Mouse (Mus musculus): ENCODE results near the gene Ciao2b. TPM values are rescaled to one million over a fixed set of nuclear protein-coding genes. Genes with fewer than 3 reads are reported as not detected.

Gene Ciao2b
- total RNA-seq, 2 experiments from 2014 or later: 24.8 to 40.5 TPM

- no peak for ATAC-seq (replicated peaks; ENCODE audit: poor library complexity, severe bottlenecking)
Measured at GRCm38 (mm10) chr8:104624161-104624560, 17.6 kb downstream of the Ciao2b start, which contains the start of gene Cdh16. TSS of gene Cdh16 (minus strand) at chr8:104624396.

DNA sequence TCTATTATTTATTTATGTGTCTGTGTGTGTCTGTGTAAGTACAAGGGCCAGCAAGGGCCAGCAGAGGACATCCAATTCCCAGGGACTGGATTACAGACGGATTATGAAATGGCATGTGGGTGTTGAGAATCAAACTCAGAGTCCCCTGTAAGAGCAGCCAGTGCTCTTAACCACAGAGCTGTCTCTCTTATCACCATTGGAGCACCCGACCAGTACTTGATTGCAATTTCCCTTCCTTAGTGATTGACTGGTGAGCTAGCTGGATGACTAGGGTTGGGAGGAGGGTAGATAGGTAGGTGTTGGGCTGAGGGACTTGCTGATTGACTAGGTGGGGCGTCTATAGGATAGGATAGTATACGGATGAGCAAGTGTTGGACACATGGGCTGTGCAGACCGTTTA is 21.0 kb downstream of the Ciao2b start:
- ATAC-seq (replicated peaks; ENCODE audit: poor library complexity, severe bottlenecking): no peak

GRCm38 (mm10) chr8:104613119-104613518 is 28.6 kb downstream of the Ciao2b start:
- ATAC-seq (replicated peaks; ENCODE audit: poor library complexity, severe bottlenecking): no peak

DNA sequence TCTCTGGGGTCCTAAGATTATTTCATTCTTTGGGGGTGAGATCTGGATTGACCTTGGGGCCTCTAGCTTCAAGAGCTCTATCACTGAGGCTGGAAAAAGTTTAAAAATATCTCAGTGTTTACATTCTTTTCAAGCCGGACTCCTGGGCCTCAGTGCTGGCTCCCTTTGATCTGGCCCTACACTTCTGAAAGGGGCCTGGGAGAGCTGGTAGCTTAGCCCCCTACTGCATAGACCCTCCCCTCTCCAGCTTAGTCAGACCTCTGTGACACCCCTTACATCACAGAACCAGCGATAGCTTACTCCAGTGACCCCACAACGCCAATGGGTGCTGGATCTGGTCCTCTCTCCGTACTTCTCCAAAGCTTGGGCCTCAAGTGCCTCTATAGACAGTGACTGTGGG is 30.2 kb downstream of the Ciao2b start:
- ATAC-seq (replicated peaks; ENCODE audit: poor library complexity, severe bottlenecking): no peak

GRCm38 (mm10) chr8:104610185-104610766 is 31.5 kb downstream of the Ciao2b start:
- ATAC-seq (replicated peaks; ENCODE audit: poor library complexity, severe bottlenecking): no peak

DNA sequence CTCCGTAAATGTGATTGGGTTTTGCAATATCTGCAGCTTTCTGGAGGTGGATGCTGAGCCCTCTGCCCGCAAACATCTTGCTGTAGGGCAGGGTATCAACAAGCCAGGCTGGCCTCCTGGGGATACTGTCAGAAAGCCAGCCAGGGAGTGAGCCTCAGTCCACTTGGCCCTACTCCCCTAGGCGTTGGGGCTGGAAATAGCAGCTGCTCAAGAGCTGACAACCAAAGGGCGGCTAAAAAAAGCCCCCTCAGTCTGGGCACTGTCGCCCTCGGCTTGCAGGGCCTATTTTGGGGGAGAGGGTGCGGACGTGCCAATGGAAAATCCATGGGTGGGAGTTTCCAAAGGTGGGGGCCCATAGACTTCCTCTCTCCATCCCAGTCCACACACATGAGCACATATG is 32.5 kb downstream of the Ciao2b start:
- ATAC-seq (replicated peaks; ENCODE audit: poor library complexity, severe bottlenecking): no peak

GRCm38 (mm10) chr8:104607944-104608343 is 33.8 kb downstream of the Ciao2b start:
- ATAC-seq (replicated peaks; ENCODE audit: poor library complexity, severe bottlenecking): no peak

DNA sequence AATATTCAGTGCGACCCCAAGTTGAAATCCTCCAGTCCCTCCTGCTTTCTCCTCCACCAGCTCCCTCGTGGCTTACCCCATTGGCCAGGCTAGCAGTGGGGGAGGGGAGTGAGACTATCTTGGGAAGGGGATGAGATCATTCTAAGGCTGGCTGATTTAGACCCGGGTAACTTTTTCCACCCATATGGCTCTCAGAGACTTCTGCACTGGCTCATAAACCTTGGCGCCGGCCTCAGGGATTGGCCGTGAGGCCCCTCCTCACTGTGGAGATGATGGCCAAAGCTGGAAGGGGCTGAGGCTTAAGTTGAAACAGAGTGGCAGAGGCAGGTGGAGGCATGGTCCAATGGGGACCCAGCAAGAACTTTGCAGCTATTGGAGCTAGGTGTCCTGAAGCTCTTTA is 35.4 kb downstream of the Ciao2b start:
- ATAC-seq (replicated peaks; ENCODE audit: poor library complexity, severe bottlenecking): no peak

DNA sequence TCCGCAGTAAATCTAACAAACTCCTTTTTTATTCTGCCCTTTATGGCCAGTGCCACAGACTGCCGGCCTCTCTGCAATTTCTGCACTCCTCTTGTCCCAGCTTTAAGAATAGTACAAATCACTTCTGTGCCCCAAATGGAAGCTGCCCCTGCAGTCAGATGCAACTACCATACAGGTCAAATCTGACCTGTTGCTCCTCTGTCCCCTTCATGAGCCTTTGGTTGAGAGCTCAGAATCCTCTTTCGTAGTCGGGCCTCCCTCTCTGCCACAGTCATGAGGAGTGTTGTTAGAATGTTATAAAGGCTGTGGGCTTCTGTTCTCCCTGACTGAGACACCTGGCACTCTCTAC is 38.5 kb downstream of the Ciao2b start:
- ATAC-seq (replicated peaks; ENCODE audit: poor library complexity, severe bottlenecking): no peak

DNA sequence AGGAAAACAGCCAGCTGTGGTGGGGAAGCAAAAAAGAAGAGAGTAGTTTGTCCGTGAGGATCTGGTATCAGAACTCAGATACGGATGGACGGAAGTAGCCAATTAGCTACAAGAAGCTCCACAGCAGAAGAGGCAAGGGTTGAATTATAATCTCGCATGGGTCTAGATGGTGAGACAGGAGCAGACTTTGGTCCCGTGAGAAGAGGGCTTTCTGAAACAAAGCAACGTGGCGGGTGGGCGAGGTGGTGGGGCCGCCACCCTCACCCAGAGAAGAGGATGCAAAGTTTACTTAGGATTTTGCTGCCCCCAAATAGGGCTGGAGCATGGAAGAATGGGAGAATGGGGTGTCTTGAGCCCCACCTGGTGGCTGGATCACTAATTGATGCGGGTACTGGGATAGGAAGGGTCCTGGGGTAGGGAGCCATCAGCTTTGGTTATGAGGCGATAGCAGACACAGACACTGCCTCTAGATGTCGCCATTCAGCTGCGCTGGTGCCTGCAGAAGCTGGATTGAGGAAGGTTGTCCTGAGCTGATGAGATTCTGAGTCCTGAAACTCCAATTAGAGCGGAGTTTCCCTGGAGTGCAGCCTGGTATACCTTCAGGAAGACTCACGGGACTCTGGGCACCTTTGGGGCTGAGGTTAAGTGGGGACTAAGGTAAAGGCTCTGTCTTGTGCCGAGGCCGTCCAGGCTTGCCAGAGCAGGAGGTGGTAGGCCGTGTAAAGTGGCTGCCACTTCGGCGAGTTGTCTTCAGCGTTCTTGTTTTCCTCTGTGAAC is 39.1 kb downstream of the Ciao2b start:
- ATAC-seq (replicated peaks; ENCODE audit: poor library complexity, severe bottlenecking): peak; percentile 99

DNA sequence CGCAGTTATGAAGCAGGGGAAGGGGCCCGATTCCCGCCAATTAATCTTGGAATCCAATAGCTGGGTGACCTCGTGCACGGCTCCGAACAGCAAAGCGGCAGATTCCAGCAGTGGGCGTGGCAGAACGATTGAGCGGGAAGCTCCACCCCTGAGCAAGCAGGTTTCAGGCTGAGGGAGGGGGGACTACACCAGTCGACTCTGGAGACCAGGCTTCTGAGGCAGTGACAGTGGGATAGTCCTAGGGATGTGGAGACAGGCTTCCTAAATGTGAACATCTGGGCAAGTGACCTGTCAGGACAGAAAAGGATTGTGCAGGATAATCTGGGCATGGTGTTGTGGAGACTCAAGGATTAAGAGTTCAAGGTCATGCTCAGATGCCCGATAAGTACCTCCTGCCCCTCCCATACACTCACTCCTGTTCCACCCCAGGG is 39.8 kb downstream of the Ciao2b start:
- ATAC-seq (replicated peaks; ENCODE audit: poor library complexity, severe bottlenecking): peak; percentile 18

- ATAC-seq (replicated peaks; ENCODE audit: poor library complexity, severe bottlenecking): no peak
Measured at GRCm38 (mm10) chr8:104601386-104601785, 40.4 kb downstream of the Ciao2b start.

GRCm38 (mm10) chr8:104598496-104598895 is 43.3 kb downstream of the Ciao2b start:
- ATAC-seq (replicated peaks; ENCODE audit: poor library complexity, severe bottlenecking): no peak

GRCm38 (mm10) chr8:104597656-104598055 is 44.1 kb downstream of the Ciao2b start:
- ATAC-seq (replicated peaks; ENCODE audit: poor library complexity, severe bottlenecking): no peak

DNA sequence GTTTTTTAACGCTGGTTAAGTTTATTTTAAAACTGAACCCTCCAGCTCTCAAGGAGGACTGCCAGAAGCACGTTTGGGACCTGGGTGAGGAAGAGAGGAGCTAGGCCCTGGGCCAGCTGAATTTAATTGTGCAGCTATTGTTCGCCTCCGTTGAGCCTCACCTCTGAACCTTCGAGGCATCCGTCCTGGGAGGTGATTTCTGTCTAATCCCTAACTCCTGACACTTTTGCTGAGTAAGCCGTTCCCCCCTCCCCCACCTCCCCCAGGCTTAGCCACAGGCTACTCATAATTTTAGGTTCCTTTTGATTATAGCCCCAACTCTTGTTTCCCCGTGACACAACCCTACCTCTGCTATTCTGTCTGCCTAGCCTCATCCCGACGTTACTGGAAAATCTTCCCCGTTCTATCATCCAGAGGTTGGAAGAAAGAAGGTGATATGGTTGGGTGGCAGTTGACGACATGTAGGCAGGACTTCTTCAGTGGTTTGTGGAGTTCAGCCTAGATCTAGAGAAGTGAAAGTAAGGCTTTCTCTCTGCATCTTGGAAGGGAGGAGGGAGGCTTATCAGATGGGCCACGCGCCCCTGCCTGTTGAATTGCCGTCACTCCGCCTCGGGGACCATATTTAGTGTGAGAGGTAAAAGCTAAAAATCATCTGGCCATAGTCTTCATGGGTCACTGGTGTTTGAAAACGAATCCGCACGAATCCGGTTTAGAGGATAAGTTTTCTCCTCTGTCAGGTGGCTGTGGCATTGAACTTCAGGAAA is 45.8 kb downstream of the Ciao2b start:
- peak; percentile 68 for ATAC-seq (replicated peaks; ENCODE audit: poor library complexity, severe bottlenecking)

DNA sequence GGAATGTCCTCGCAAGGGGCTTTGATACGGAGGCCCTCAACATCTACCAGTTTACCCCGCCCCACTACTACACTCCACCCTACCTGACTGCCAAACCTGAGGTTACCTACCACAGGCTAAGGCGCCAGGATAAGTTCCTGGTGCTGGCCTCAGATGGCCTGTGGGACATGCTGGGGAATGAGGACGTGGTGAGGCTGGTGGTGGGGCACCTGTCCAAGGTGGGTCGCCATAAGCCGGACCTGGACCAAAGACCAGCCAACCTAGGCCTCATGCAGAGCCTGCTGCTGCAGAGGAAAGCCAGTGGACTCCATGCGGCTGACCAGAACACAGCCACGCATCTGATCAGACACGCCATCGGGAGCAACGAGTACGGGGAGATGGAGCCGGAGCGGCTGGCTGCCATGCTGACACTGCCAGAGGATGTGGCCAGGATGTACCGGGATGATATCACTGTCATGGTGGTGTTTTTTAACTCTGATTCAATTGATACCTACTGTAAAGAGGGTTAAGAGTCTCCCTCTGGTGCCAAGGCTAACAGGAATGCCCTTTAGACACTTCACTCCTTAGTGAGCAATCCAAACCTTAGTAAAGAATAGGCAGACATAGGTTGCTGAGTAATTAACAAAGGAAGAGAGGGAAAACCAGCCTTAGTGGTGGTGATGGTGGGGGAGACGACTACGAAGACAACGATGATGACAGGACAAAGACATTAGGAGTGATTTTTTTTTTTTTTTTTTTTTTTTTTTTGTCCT is 47.0 kb downstream of the Ciao2b start:
- no peak for ATAC-seq (replicated peaks; ENCODE audit: poor library complexity, severe bottlenecking)

DNA sequence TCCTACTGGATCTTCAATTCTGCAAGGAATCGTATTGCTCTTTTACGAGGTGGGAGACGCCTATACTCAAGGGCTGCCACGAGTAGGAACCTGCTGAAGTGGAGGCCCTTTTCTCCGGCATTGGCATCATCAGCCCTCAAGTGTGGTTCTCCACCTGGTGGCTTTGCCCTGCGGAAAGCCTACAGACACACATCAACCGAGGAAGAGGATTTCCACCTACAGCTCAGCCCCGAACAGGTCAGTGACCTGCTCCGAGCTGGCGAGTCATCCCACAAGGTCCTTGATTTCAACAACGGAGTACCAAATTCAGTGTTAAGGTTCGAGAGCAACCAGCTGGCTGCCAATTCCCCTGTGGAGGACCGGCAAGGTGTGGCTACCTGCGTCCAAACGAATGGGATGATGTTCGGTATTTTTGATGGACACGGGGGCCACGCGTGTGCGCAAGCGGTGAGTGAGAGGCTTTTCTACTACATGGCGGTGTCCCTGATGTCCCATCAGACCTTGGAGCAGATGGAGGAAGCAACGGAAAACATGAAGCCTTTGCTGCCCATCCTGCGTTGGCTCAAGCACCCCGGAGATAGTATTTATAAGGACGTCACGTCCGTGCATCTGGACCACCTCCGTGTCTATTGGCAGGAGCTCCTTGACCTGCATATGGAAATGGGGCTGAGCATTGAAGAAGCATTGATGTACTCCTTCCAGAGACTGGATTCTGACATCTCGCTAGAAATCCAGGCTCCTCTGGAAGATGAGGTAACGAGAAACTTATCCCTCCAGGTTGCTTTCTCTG is 48.0 kb downstream of the Ciao2b start:
- no peak for ATAC-seq (replicated peaks; ENCODE audit: poor library complexity, severe bottlenecking)

- ATAC-seq (replicated peaks; ENCODE audit: poor library complexity, severe bottlenecking): no peak
Measured at GRCm38 (mm10) chr8:104592566-104592965, 49.2 kb downstream of the Ciao2b start.

DNA sequence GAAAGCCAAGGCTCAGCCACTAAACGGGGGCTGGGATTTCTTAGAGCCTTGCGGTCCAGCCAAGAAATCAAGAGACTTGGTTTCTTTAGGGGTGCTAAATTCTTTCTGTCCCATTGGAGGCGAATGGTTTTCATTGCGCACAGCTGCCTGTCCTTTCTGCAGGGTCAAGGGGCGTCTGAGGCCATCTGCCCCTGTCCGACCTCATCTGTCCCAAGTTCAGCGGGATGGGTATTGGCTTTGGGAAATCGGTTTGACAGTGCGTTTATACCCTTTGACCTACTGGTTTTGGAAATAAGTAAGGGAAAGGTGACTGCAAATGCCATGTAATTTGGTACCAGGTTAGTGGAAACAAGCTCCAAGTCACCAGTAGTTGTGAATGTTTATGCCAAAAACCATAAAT is 49.9 kb downstream of the Ciao2b start:
- no peak for ATAC-seq (replicated peaks; ENCODE audit: poor library complexity, severe bottlenecking)
